18 mouse cellular contexts compared by ENCODE assay signal in the genomic region with DNA sequence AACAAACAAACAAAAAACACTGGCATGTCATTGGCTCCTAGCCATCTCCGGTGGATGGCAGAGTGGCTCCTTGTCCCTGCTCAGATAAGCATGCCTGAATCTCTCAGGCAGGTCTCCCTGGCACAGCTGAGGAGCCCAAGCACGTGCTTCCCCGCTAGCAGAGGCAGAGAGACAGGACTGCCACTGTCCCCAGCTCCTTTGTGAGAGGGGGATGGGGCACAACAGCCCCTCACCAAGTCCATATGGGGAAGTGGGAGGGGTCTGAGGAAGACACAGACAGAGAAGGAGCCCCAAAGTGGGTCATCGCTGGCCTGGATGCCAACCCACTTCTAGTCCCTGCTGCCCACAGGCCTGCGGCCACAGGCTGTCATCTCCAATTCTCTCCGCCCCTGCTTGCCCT. TPM values are rescaled to one million over a fixed set of nuclear protein-coding genes. Genes with fewer than 3 reads are reported as not detected.
A peak's percentile ranks its signal among the peaks of the same experiment; 100 is the strongest.
DNase-seq lines count a peak whose midpoint lies in the region; ATAC-seq and TF ChIP-seq lines count a peak whose summit lies in the region.
"Had no signal": no experiment of that assay in that cellular context is flagged by ENCODE, and none has a peak within 500 bp of the region (broad histone marks: within the 10 kb centered on the region; RNA-seq: fewer than 3 reads in every experiment).

No protein-coding gene starts in this region.

- no peak overlapping the region for H3K4me2 ChIP-seq in forebrain, embryonic 13.5 days
- H3K4me2 ChIP-seq in hindbrain, embryonic 12.5 days (replicated peaks) = no peak overlapping the region
- no peak overlapping the region for H3K4me2 ChIP-seq in neural tube, embryonic 15.5 days
- H3K4me2 ChIP-seq: embryonic facial prominence, embryonic 15.5 days had no signal

- no peak for TF ChIP-seq CTCF in left cerebral cortex, adult 2 months (IDR thresholded peaks at IDR 0.05)

- H3K9ac ChIP-seq in forebrain, embryonic 13.5 days = no peak overlapping the region; the same call in 1 of the 2 replicates
- no peak overlapping the region for H3K9ac ChIP-seq in hindbrain, embryonic 12.5 days
- H3K9ac ChIP-seq in neural tube, embryonic 15.5 days (replicated peaks) = no peak overlapping the region
- H3K9ac ChIP-seq: embryonic facial prominence, embryonic 15.5 days had no signal

- DNase-seq in left cerebral cortex, adult 2 months (ENCODE audit: extremely low spot score in 1 of 2, low spot score in 2 of 2) = no peak
- no peak for DNase-seq in left cerebral cortex, adult 18-20 months (ENCODE audit: low spot score in 2 of 2)
- DNase-seq in adrenal gland, adult 8-10 months = no peak
- no peak for DNase-seq in heart, adult 18-20 months
- DNase-seq in layer of hippocampus, adult 11-12 months (ENCODE audit: low spot score) = no peak
- DNase-seq: adrenal gland, adult 2 months; kidney, adult 18-20 months; kidney, postnatal 36 days; lung, postnatal 14 days; right cerebral cortex, postnatal 4 days; thymus, adult 18-20 months had no signal

- WGBS in forebrain, embryonic 13.5 days = 45% methylated on average over 6 of the region's 6 CpGs
- WGBS in hindbrain, embryonic 12.5 days = 65% methylated on average over 6 of the region's 6 CpGs
- 47% methylated on average over 6 of the region's 6 CpGs for WGBS in neural tube, embryonic 15.5 days

- intact Hi-C loops in left cerebral cortex, adult 2 months (cut with DNase I) = no loop called here

- no peak for ATAC-seq in forebrain, embryonic 13.5 days
- peak; percentile 56; the same call in 1 of the 2 replicates for ATAC-seq in hindbrain, embryonic 12.5 days (ENCODE audit: low FRiP score)
- ATAC-seq in neural tube, embryonic 15.5 days (ENCODE audit: low FRiP score) = no peak

- no peak overlapping the region for H3K4me3 ChIP-seq in left cerebral cortex, adult 2 months
- no peak overlapping the region for H3K4me3 ChIP-seq in forebrain, embryonic 13.5 days
- no peak overlapping the region for H3K4me3 ChIP-seq in hindbrain, embryonic 12.5 days
- no peak overlapping the region for H3K4me3 ChIP-seq in neural tube, embryonic 15.5 days (replicated peaks)
- H3K4me3 ChIP-seq: embryonic facial prominence, embryonic 15.5 days had no signal

- no peaks in the 10 kb centered on the region for H3K27me3 ChIP-seq in forebrain, embryonic 13.5 days
- H3K27me3 ChIP-seq in hindbrain, embryonic 12.5 days = peaks cover 7% of the 10 kb centered on the region; the same call in 1 of the 2 replicates
- no peaks in the 10 kb centered on the region for H3K27me3 ChIP-seq in neural tube, embryonic 15.5 days (replicated peaks)
- H3K27me3 ChIP-seq: embryonic facial prominence, embryonic 15.5 days had no signal

- no peaks in the 10 kb centered on the region for H3K9me3 ChIP-seq in forebrain, embryonic 13.5 days (replicated peaks)
- no peaks in the 10 kb centered on the region for H3K9me3 ChIP-seq in hindbrain, embryonic 12.5 days (replicated peaks)
- H3K9me3 ChIP-seq in neural tube, embryonic 15.5 days (replicated peaks) = no peaks in the 10 kb centered on the region
- H3K9me3 ChIP-seq: embryonic facial prominence, embryonic 15.5 days had no signal

- H3K4me1 ChIP-seq in forebrain, embryonic 13.5 days = peaks cover 64% of the 10 kb centered on the region
- peaks cover 44% of the 10 kb centered on the region for H3K4me1 ChIP-seq in hindbrain, embryonic 12.5 days
- peaks cover 78% of the 10 kb centered on the region for H3K4me1 ChIP-seq in neural tube, embryonic 15.5 days
- H3K4me1 ChIP-seq: embryonic facial prominence, embryonic 15.5 days had no signal

- H3K27ac ChIP-seq in left cerebral cortex, adult 2 months = peak overlapping the region; percentile 21; the same call in 1 of the 2 replicates
- H3K27ac ChIP-seq in forebrain, embryonic 13.5 days = peak overlapping the region; percentile 6; the same call in 1 of the 2 replicates
- H3K27ac ChIP-seq in hindbrain, embryonic 12.5 days = no peak overlapping the region
- peak overlapping the region; percentile 56 for H3K27ac ChIP-seq in neural tube, embryonic 15.5 days (replicated peaks)
- H3K27ac ChIP-seq: embryonic facial prominence, embryonic 15.5 days had no signal

- no peaks in the 10 kb centered on the region for H3K36me3 ChIP-seq in forebrain, embryonic 13.5 days (ENCODE audit: poor library complexity, severe bottlenecking)
- H3K36me3 ChIP-seq in hindbrain, embryonic 12.5 days = no peaks in the 10 kb centered on the region
- no peaks in the 10 kb centered on the region for H3K36me3 ChIP-seq in neural tube, embryonic 15.5 days
- H3K36me3 ChIP-seq: embryonic facial prominence, embryonic 15.5 days; G1E had no signal

RNA-seq across cellular contexts. Expression of a gene that starts 20.8 kb away (rescaled TPM):
- 100 to 1,000 TPM; 292 to 305 TPM for total RNA-seq in left cerebral cortex, adult 2 months (2021)
- 100 to 1,000 TPM; 288 to 289 TPM for total RNA-seq in left cerebral cortex, adult 18-20 months (2021)
- polyA plus RNA-seq in forebrain, embryonic 13.5 days (2015; fragmentation: Nextera tagmentation; extraction: Ambion mirVana) = 67.2 and 81.0 TPM in 2 replicates
- polyA plus RNA-seq in hindbrain, embryonic 12.5 days (2016; fragmentation: Nextera tagmentation; extraction: Ambion mirVana) = 47.1 and 47.6 TPM in 2 replicates
- polyA plus RNA-seq in neural tube, embryonic 15.5 days (2015; fragmentation: Nextera tagmentation; extraction: Ambion mirVana) = 118 and 138 TPM in 2 replicates
- under 1 TPM; 0.17 to 0.38 (median 0.26) TPM for total RNA-seq in adrenal gland, adult 8-10 months (2022)
- total RNA-seq in heart, adult 18-20 months (2021) = under 1 TPM in 1 of 2 experiments, not detected in 1; 0.05 TPM
- total RNA-seq: adrenal gland, adult 2 months; common myeloid progenitor, adult 5-6 weeks; hematopoietic stem cell, adult 5-6 weeks had no signal
- polyA plus RNA-seq: adrenal gland, adult 2 months; G1E had no signal

Comparison
In these comparisons a context has a peak if more than half of its experiments do, and no peak if none do; other contexts are left out.
1. RNA of a gene that starts 20.8 kb away (total RNA-seq): 292 to 305 TPM in left cerebral cortex, adult 2 months and 288 to 289 TPM in left cerebral cortex, adult 18-20 months; 0.17 to 0.38 TPM in adrenal gland, adult 8-10 months and 0.05 TPM in heart, adult 18-20 months; every median in the first group is over 100 times any median in the second.